Mouse (Mus musculus) right cerebral cortex, adult 18-20 months (tissue): ENCODE measurements around the gene Pde4d.
A peak's percentile ranks its signal among the peaks of the same experiment; 100 is the strongest.
"Not testable (repeated sequence)": the region's sequence is repeated elsewhere in the genome, so short reads cannot be mapped to it uniquely, and the experiment has no call there.

Experiments
- DNase-seq: peaks from one replicate; pipeline ENCODE4 v3.0.0; 2022; ENCODE audit warnings: mixed read lengths

Gene Pde4d

GRCm38 (mm10) chr13:108715029-108715428 is 265.3 kb downstream of the Pde4d start:
- DNase-seq = no peak

DNA sequence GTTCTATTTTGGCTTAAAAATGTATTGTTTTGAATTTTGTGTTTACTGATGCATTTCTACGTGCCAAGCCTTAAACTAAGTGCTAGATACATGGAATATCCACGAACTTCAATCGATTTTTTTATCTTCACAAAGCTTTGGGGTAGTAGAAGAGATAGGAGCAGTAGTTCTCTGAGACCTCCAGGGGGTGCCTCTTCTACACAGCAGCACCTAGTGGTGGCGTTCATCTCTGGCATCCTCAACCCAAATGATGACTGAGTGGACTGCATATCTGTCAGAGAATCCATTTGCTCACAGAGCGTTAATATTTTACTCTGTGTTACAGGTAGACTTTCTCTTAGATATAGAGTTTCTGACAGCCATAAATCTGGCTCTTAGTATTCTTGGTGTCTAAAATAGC is 272.5 kb downstream of the Pde4d start:
- peak; percentile 19 for DNase-seq

- not testable (repeated sequence) for DNase-seq
These were observed 284.6 kb downstream of the Pde4d start for GRCm38 (mm10) chr13:108734356-108734755.

DNA sequence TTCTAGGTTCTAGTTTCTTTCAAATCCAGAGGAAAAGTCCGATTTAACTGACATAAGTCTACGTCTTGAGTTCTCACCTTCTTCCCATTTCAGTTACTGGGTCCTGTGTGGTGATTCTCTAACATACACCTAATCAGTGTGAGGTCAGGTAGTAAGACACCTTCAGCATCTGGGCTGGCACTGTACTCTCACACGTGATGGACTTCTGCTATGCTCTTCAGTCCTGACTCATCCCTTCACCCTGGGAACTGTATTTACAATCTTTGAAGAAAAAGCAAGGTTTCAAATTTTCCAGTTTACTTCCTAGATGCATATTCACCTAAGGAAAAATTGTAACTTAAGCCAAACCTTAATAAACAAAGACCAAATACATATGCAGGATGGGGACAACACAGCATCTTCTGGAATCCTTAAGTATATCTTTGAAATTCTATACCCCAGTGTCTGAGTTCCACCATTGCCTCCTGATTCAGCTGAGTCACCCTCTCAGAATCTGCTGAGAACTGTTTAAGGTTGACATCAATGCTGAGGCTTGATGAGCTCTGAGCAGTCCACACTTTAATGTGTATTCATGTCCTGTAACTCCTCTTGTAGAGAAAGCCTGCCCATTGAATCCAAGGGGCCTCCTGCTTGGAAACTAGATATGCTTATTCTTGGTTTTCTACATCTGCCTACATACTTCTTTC is 301.6 kb downstream of the Pde4d start:
- no peak for DNase-seq

GRCm38 (mm10) chr13:108757477-108757876 is 307.7 kb downstream of the Pde4d start:
- DNase-seq = no peak

GRCm38 (mm10) chr13:108758331-108758730 is 308.6 kb downstream of the Pde4d start:
- no peak for DNase-seq

DNA sequence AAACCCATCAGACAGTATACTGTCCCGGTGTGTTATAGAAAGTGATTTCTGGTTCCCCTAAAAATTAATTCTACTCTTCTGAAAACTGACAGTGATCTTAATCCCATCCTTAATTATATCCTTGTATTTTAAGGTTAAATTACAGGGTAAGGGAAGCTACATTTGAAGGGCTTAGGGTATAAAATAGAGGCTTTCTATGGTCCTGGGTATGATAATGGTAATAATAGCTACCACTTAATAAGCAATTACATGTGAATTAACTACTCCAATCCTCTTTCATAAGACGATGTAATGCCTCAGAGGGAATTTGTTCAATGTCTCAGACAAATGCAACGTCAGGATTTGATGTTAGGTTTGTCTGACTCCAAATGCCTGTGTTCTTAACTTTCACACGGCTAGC is 309.4 kb downstream of the Pde4d start:
- no peak for DNase-seq

GRCm38 (mm10) chr13:108763295-108763694 is 313.5 kb downstream of the Pde4d start:
- no peak for DNase-seq

DNA sequence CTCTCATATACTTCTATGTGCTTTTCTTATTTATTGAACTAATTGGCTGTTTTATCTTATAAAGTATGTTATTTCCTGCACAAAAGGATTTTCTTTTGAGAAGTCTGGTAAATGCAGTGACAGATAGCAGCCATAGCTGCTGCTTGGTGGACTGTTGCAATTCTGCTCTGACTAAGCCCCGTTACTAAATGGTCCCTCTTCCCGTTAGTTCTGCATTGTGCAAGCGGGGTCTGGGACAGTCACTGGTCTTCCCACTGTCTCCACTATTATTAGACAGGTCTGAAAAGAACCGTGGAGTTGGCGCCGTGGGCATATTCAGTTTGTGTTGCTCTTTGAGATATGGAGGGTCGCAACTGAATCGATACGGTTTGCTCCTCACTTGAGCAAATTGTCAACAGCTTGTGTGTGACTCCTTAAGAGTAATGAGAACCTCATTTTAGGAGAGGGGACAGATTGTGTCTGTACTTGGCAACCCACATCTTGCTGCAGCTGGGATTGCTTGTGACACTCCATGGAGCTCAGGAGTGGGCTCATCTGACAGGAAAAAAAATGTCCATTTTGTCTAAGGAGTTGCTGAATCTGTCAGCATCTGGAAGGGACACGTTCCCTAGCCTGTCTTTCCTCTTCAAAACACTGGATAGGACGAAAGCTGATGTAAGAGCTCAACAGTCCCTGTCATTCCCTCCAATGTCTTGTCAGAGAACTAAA is 316.4 kb downstream of the Pde4d start:
- no peak for DNase-seq

GRCm38 (mm10) chr13:108769465-108770056 is 319.8 kb downstream of the Pde4d start:
- DNase-seq = no peak

GRCm38 (mm10) chr13:108772386-108772785 is 322.6 kb downstream of the Pde4d start:
- no peak for DNase-seq

DNA sequence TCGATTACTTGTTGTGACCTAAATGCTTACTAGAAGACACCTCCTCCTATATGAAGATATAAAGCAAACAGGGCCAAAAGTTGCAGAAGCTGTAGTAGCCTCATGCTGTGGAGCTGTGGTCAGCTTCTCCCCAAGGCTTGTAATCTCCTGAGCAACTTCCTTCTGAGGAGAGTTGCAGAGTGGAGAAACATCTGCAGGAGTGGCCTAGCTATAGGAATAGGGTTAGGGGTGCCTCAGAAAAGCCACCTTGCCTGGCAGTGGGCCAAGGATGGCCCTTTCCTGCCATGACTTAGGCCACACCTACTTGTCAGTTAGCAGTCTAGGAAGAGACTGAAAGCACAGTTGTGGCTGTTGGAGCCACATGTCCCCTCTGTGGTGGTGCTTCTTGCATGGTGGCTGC is 325.2 kb downstream of the Pde4d start:
- DNase-seq = no peak

DNA sequence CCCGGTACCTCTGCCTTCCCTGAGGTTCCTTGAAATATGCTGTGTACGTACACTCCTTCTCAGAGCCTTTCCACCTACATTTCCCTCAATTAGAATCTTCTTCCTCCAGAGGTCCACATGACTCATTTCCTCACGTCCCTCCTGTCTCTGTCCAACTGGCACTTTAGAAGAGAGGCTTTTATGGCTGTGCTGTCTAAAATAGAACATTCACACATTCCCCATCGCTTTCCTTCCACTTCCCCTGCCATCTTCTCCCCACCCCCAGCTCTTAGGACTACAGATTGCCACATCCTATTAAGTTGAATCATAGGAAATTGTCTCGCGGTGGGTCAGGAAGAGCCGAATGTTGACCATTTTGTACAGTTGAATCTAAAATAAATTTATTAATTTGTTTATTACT is 326.1 kb downstream of the Pde4d start:
- peak; percentile 61 for DNase-seq

DNA sequence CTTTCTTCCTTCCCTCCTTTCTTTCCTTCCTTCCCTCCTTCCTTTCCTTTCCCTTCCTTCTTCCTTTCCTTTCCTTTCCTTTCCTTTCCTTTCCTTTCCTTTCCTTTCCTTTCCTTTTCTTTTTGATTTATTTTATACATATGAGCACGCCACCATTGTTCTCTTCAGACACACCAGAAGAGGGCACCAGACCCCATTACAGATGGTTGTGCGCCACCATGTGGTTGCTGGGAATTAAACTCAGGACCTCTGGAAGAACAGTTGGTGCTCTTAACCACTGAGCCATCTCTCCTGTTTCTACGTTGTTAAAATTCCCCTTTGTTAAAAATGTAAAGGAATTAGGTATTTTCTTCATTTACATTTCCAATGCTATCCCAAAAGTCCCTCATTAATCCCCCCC is 347.9 kb downstream of the Pde4d start:
- not testable (repeated sequence) for DNase-seq

DNA sequence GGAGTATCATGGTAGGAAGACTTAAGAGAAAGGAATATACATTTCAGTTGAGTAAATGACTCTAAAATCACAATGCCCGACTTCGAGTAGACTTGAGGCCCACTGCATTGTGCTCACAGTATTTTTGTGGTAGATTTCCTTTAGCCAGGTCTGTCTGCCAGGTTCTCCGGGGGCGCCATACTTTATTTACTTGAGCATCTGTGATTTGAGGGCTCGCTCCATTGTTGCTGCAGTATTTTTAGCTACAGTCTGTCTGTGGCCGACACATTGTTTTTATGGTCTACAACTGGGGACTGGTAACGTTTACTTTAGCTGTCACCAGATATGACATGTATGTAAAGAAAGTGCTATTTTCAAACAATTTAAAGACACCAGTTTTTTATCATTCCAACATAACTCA is 359.4 kb downstream of the Pde4d start:
- no peak for DNase-seq

DNA sequence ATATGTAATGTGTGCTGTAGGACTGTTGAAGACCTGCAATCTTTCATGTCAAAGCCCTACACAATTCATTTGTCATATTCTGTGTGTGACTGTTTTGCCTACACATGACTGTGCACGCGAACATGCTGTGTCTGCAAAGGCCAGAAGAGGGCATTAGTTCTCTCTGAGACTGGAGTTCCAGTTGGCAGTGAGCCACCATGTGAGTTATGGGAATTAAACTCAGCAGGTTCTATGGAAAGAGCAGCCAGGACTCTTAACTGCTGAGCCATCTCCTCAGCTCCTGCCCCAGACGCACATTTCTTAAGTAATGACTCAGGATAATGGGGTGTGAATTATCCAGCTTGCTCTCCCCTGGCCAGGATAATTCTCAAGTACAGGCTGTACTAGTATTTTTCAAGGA is 363.2 kb downstream of the Pde4d start:
- DNase-seq = peak; percentile 5

DNA sequence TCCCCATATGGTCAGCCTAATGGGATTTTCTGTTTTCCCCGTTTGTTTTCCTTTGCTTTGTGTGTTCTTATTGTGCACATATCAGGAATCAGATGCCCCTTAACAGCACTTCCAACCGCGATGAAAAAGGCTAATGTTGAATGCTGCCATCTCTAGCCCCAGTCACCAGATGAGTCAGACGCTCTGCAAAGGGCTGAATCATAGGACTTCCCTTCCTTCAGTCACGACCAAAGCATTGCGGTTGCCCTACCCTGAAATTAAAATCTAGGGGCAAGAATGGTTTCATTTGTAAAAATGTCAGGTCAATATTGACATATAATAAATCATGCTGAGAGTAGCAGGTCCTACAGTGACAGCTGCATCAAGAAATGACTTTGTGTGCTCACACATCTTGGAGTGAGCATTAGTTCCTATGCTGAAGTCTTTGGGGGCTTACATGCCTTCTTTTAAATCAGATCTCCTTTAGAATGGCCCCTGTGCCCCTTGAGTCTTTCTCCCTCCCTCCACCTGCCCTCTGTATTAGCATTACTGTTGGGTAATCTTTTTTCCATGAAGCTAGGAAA is 370.2 kb downstream of the Pde4d start:
- DNase-seq = no peak

GRCm38 (mm10) chr13:108820487-108820886 is 370.7 kb downstream of the Pde4d start:
- DNase-seq = no peak

DNA sequence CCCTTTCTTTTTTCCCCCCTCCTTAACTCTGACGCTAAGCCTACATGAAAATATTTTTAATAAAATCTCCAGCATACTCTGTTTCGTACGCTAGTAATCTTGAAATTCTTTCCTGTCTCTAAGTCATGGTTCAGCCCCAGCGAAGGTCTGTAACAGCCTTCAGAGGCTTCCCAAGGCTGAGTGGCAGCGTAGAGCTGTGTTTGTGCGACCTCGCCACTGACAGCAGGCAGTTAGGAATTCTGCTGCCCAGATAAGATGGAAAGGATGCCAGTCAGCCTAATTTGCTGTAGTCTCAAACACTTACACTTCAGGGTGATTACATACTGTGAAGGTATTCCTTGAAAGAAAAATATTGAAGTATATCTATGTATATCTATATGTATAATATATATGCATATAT is 371.5 kb downstream of the Pde4d start:
- DNase-seq = no peak

GRCm38 (mm10) chr13:108824638-108825310 is 375.0 kb downstream of the Pde4d start:
- DNase-seq = no peak

- DNase-seq = no peak
These were observed 375.8 kb downstream of the Pde4d start for GRCm38 (mm10) chr13:108825501-108825900.

- no peak for DNase-seq
These were observed 384.4 kb downstream of the Pde4d start for GRCm38 (mm10) chr13:108834197-108834596.

GRCm38 (mm10) chr13:108836314-108836713 is 386.6 kb downstream of the Pde4d start:
- no peak for DNase-seq
